Mouse (Mus musculus): ENCODE data around the gene Cntrl.

DNA sequence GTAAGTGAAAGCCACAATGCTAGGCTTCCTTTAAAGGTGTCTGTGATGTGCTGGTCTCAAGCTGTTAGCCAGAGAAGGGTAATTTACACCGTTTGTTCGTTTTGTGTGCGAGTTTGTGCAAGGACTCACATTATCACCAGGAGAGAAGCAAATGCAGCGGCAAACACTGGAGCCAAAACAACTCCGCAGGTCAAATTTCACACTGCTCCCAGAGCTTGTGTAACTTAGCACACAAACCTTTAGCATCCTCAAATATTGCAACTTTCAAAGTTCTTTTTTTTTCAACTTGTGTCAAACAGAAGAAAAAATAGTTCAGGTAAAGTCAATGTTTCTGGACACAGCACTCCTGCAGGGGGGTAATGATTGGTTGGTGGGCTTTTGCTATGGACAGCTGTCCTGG is 5.7 kb upstream of the Cntrl start:
- TF ChIP-seq POLR2A (IDR thresholded peaks at IDR 0.05; ENCODE audit: control insufficient read depth, low read depth, low read length) (no peak), CTCF (IDR thresholded peaks at IDR 0.05; ENCODE audit: control insufficient read depth, insufficient read depth, insufficient replicate concordance, low read depth, low read length) (no peak)

All from testis, adult 2 months (tissue).